Mouse (Mus musculus): ENCODE data around the gene Hist1h2bh. TPM values are rescaled to one million over a fixed set of nuclear protein-coding genes. Genes with fewer than 3 reads are reported as not detected.

Gene Hist1h2bh
- polyA plus RNA-seq, 2 experiments: 1.4 to 6.7 TPM

DNA sequence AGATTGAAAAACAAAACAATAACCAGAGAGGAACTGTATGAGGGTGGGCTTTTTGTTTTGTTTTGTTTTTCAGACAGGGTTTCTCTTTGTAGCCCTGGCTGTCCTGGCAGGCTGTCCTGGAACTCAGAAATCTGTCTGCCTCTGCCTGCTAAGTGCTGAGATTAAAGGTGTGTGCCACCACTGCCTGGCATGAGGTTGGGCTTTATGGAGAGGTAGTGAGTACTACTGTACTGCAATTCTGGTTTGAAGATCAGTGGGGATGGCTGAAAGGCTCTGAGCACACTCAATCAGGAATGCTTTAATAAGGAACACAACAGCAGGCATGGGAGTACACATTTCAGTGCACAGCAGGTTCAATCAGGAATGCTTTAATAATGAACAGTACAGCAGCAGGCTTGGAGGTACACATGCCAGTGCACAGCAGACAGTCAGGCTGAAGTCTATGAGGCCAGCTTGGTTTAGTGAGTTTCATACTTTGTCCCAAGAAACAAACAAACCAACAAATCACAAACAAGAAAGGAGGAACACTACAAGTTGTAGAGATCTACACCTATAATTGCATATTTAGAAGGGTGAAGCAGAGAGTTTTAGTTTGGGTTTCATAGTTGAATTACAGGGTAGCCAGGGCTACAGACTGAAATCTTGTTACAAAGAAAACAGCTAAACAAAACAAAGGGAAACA, 40.3 kb upstream of the Hist1h2bh start:
- H3K27me3 ChIP-seq (ENCODE audit: control insufficient read depth, insufficient read depth, low read length): no peaks in the 10 kb centered on the region
- peaks cover 31 to 33% of the 10 kb centered on the region in 2 experiments for H3K4me1 ChIP-seq (replicated peaks; ENCODE audit: control insufficient read depth in 2 of 2, insufficient read depth in 2 of 2, low read length in 1 of 2)
- TF ChIP-seq EP300 (IDR thresholded peaks at IDR 0.05; ENCODE audit: low read depth) (no peak), CTCF (IDR thresholded peaks at IDR 0.05; ENCODE audit: low read depth) (no peak)
- H3K4me2 ChIP-seq (ENCODE audit: low read depth): peak overlapping the region; percentile 94
- no peaks in the 10 kb centered on the region for H3K9me3 ChIP-seq (ENCODE audit: control insufficient read depth, low read length)
- no peaks in the 10 kb centered on the region for H3K36me3 ChIP-seq (replicated peaks; ENCODE audit: control insufficient read depth, insufficient read depth, low read depth)
- peak overlapping the region; percentile 20 to 55 for H3K4me3 ChIP-seq (ENCODE audit: insufficient read depth in 1 of 2, low read depth in 2 of 2, low read length in 2 of 2)
- ATAC-seq (ENCODE audit: insufficient read depth): no peak
- no peak for DNase-seq (ENCODE audit: low read depth in 3 of 3, low spot score in 3 of 3)
- peak overlapping the region; percentile 87 for H3K9ac ChIP-seq (replicated peaks)
- H3K27ac ChIP-seq: peak overlapping the region; percentile 88

- Histone ChIP-seq H3K27me3 (ENCODE audit: control insufficient read depth, insufficient read depth, low read length) (no peaks in the 10 kb centered on the region), H3K4me3 (ENCODE audit: insufficient read depth in 1 of 2, low read depth in 2 of 2, low read length in 2 of 2) (peak overlapping the region; percentile 44 to 55), H3K27ac (peak overlapping the region; percentile 88), H3K36me3 (replicated peaks; ENCODE audit: control insufficient read depth, insufficient read depth, low read depth) (no peaks in the 10 kb centered on the region), H3K9me3 (ENCODE audit: control insufficient read depth, low read length) (no peaks in the 10 kb centered on the region), H3K4me1 (replicated peaks; ENCODE audit: control insufficient read depth in 2 of 2, insufficient read depth in 2 of 2, low read length in 1 of 2) (peaks cover 32 to 34% of the 10 kb centered on the region in 2 experiments), H3K9ac (replicated peaks) (peak overlapping the region; percentile 87), H3K4me2 (ENCODE audit: low read depth) (peak overlapping the region; percentile 94)
- peak; percentile 1; the same call in 1 of the 2 replicates for ATAC-seq (ENCODE audit: insufficient read depth)
- DNase-seq (ENCODE audit: low read depth in 3 of 3, low spot score in 3 of 3): no peak
- 8% methylated on average over 6 of the region's 6 CpGs for WGBS (ENCODE audit: insufficient replicate concordance)
- TF ChIP-seq EP300 (IDR thresholded peaks at IDR 0.05; ENCODE audit: low read depth) (no peak), CTCF (IDR thresholded peaks at IDR 0.05; ENCODE audit: low read depth) (no peak)
Observed at GRCm38 (mm10) chr13:23582219-23583056, 39.2 kb upstream of the Hist1h2bh start.

- H3K27me3 ChIP-seq (ENCODE audit: control insufficient read depth, insufficient read depth, low read length): no peaks in the 10 kb centered on the region
- TF ChIP-seq CTCF (IDR thresholded peaks at IDR 0.05; ENCODE audit: low read depth) (0 out of 2 replicates have a peak, but pooled peaks have one; percentile 7), EP300 (IDR thresholded peaks at IDR 0.05; ENCODE audit: low read depth) (peak; percentile 92)
- peak within 1 kb of the TSS; percentile 94 for H3K4me2 ChIP-seq (ENCODE audit: low read depth)
- peak within 1 kb of the TSS; percentile 87 for H3K9ac ChIP-seq (replicated peaks)
- H3K27ac ChIP-seq: peak within 1 kb of the TSS; percentile 88
- no peaks in the 10 kb centered on the region for H3K9me3 ChIP-seq (ENCODE audit: control insufficient read depth, low read length)
- DNase-seq (ENCODE audit: low read depth in 3 of 3, low spot score in 3 of 3): peak; percentile 95 to 97 (median 95)
- peak within 1 kb of the TSS; percentile 44 to 55 for H3K4me3 ChIP-seq (ENCODE audit: insufficient read depth in 1 of 2, low read depth in 2 of 2, low read length in 2 of 2)
- H3K36me3 ChIP-seq (replicated peaks; ENCODE audit: control insufficient read depth, insufficient read depth, low read depth): no peaks in the 10 kb centered on the region
- H3K4me1 ChIP-seq (replicated peaks; ENCODE audit: control insufficient read depth in 2 of 2, insufficient read depth in 2 of 2, low read length in 1 of 2): peaks cover 35 to 36% of the 10 kb centered on the region in 2 experiments
- WGBS (ENCODE audit: insufficient replicate concordance): under 1% methylated on average over 43 of the region's 43 CpGs
- ATAC-seq (ENCODE audit: insufficient read depth): peak; percentile 82
Observed at GRCm38 (mm10) chr13:23581408-23582218, 38.4 kb upstream of the Hist1h2bh start, which contains the start of gene Hist1h4d. Hist1h4d (plus strand) TSS chr13:23581598.

- no peaks in the 10 kb centered on the region for H3K36me3 ChIP-seq (replicated peaks; ENCODE audit: control insufficient read depth, insufficient read depth, low read depth)
- H3K4me1 ChIP-seq (replicated peaks; ENCODE audit: control insufficient read depth in 2 of 2, insufficient read depth in 2 of 2, low read length in 1 of 2): peaks cover 22 to 23% of the 10 kb centered on the region in 2 experiments
- TF ChIP-seq CTCF (IDR thresholded peaks at IDR 0.05; ENCODE audit: low read depth) (no peak), EP300 (IDR thresholded peaks at IDR 0.05; ENCODE audit: low read depth) (no peak)
- peak overlapping the region; percentile 96 for H3K4me2 ChIP-seq (ENCODE audit: low read depth)
- no peak for ATAC-seq (ENCODE audit: insufficient read depth)
- WGBS (ENCODE audit: insufficient replicate concordance): 81% methylated on average over 1 of the region's 1 CpGs
- no peaks in the 10 kb centered on the region for H3K27me3 ChIP-seq (ENCODE audit: control insufficient read depth, insufficient read depth, low read length)
- H3K4me3 ChIP-seq (ENCODE audit: insufficient read depth in 1 of 2, low read depth in 2 of 2, low read length in 2 of 2): peak overlapping the region in 1 of 2 experiments; percentile 8; a peak in 2 of 4 replicates
- H3K27ac ChIP-seq: peak overlapping the region; percentile 98
- H3K9ac ChIP-seq (replicated peaks): peak overlapping the region; percentile 57
- no peak for DNase-seq (ENCODE audit: low read depth in 3 of 3, low spot score in 3 of 3)
- H3K9me3 ChIP-seq (ENCODE audit: control insufficient read depth, low read length): no peaks in the 10 kb centered on the region
Observed at GRCm38 (mm10) chr13:23577835-23578234, 34.6 kb upstream of the Hist1h2bh start.
